Mouse (Mus musculus) mesoderm, embryonic 11.5 days (tissue): ENCODE results near the gene Zfp60.

Experiments used
- DNase-seq: peaks from one replicate; pipeline ENCODE4 v3.0.0-alpha.2; 2012; ENCODE audit warnings: low read depth, low spot score

The Zfp60 gene

GRCm38 (mm10) chr7:27731281-27731883 lies at the start of gene Zfp60:
Gene Zfp60 (plus strand): TSS chr7:27731389.
- peak; percentile 92 for DNase-seq

- no peak for DNase-seq
These were observed 48.0 kb upstream of the Zfp60 start for GRCm38 (mm10) chr7:27683218-27683617.

- DNase-seq = no peak
These were observed 46.0 kb upstream of the Zfp60 start for GRCm38 (mm10) chr7:27685220-27685619.

GRCm38 (mm10) chr7:27685681-27686080 lies 45.5 kb upstream of the Zfp60 start:
- DNase-seq = peak; percentile 60

GRCm38 (mm10) chr7:27687043-27687442 lies 44.1 kb upstream of the Zfp60 start:
- DNase-seq = no peak

GRCm38 (mm10) chr7:27687836-27688235 lies 43.4 kb upstream of the Zfp60 start:
- DNase-seq = no peak

- DNase-seq = no peak
These were observed 42.9 kb upstream of the Zfp60 start for GRCm38 (mm10) chr7:27688246-27688788.

GRCm38 (mm10) chr7:27688815-27689612 lies 42.2 kb upstream of the Zfp60 start, which contains the start of gene Zfp607b:
Gene Zfp607b (plus strand): TSS chr7:27689340.
- peak; percentile 96 for DNase-seq

- peak; percentile 51 for DNase-seq
These were observed 40.1 kb upstream of the Zfp60 start for GRCm38 (mm10) chr7:27691076-27691475.

- no peak for DNase-seq
These were observed 34.5 kb upstream of the Zfp60 start for GRCm38 (mm10) chr7:27696711-27697110.

GRCm38 (mm10) chr7:27710402-27710801 lies 20.8 kb upstream of the Zfp60 start:
- no peak for DNase-seq

- no peak for DNase-seq
These were observed 9.2 kb upstream of the Zfp60 start for GRCm38 (mm10) chr7:27721951-27722350.

GRCm38 (mm10) chr7:27725566-27726538 lies 5.3 kb upstream of the Zfp60 start:
- peak; percentile 72 for DNase-seq

- no peak for DNase-seq
These were observed 3.7 kb upstream of the Zfp60 start for GRCm38 (mm10) chr7:27727471-27727870.

- DNase-seq = peak; percentile 38
These were observed 757 bp downstream of the Zfp60 start for GRCm38 (mm10) chr7:27731946-27732345.

GRCm38 (mm10) chr7:27732508-27732907 lies 1.3 kb downstream of the Zfp60 start:
- DNase-seq = no peak

- no peak for DNase-seq
These were observed 4.3 kb downstream of the Zfp60 start for GRCm38 (mm10) chr7:27735457-27735856.

GRCm38 (mm10) chr7:27756351-27757047 lies 25.3 kb downstream of the Zfp60 start:
- peak; percentile 54 for DNase-seq

GRCm38 (mm10) chr7:27757048-27757375 lies 25.8 kb downstream of the Zfp60 start:
- peak; percentile 44 for DNase-seq

GRCm38 (mm10) chr7:27765176-27765886 lies 34.1 kb downstream of the Zfp60 start:
- DNase-seq = no peak
